Mouse (Mus musculus) right cerebral cortex, adult 18-20 months (tissue): ENCODE data around the gene Gm20388.
A peak's percentile ranks its signal among the peaks of the same experiment; 100 is the strongest.
"Not testable (repeated sequence)": the region's sequence is repeated elsewhere in the genome, so short reads cannot be mapped to it uniquely, and the experiment has no call there.

Experiments used
- DNase-seq: peaks from one replicate; pipeline ENCODE4 v3.0.0; 2022; ENCODE audit warnings: mixed read lengths

Gm20388 gene

GRCm38 (mm10) chr8:121398724-121399123, 1488.1 kb downstream of the Gm20388 start:
- no peak for DNase-seq

GRCm38 (mm10) chr8:121399173-121399572, 1488.5 kb downstream of the Gm20388 start:
- no peak for DNase-seq

- DNase-seq, result no peak
Observed at GRCm38 (mm10) chr8:121400581-121400980, 1489.9 kb downstream of the Gm20388 start.

- no peak for DNase-seq
Observed at GRCm38 (mm10) chr8:121403821-121404220, 1493.2 kb downstream of the Gm20388 start.

GRCm38 (mm10) chr8:121418081-121418480, 1507.4 kb downstream of the Gm20388 start:
- no peak for DNase-seq

- DNase-seq, result no peak
Observed at GRCm38 (mm10) chr8:121419551-121419950, 1508.9 kb downstream of the Gm20388 start.

- no peak for DNase-seq
Observed at GRCm38 (mm10) chr8:121421009-121421408, 1510.4 kb downstream of the Gm20388 start.

GRCm38 (mm10) chr8:121424080-121424479, 1513.4 kb downstream of the Gm20388 start:
- no peak for DNase-seq

- DNase-seq, result no peak
Observed at GRCm38 (mm10) chr8:121424600-121424999, 1514.0 kb downstream of the Gm20388 start.

- no peak for DNase-seq
Observed at GRCm38 (mm10) chr8:121431499-121431898, 1520.9 kb downstream of the Gm20388 start.

- peak; percentile 20 for DNase-seq
Observed at GRCm38 (mm10) chr8:121433466-121433865, 1522.8 kb downstream of the Gm20388 start.

GRCm38 (mm10) chr8:121436656-121437055, 1526.0 kb downstream of the Gm20388 start:
- DNase-seq, result no peak

- DNase-seq, result no peak
Observed at GRCm38 (mm10) chr8:121437506-121437905, 1526.9 kb downstream of the Gm20388 start.

GRCm38 (mm10) chr8:121438111-121438510, 1527.5 kb downstream of the Gm20388 start:
- no peak for DNase-seq

GRCm38 (mm10) chr8:121439351-121439750, 1528.7 kb downstream of the Gm20388 start:
- DNase-seq, result no peak

GRCm38 (mm10) chr8:121443361-121443760, 1532.7 kb downstream of the Gm20388 start:
- DNase-seq, result no peak

GRCm38 (mm10) chr8:121444521-121444920, 1533.9 kb downstream of the Gm20388 start:
- DNase-seq, result not testable (repeated sequence)

- peak; percentile 73 for DNase-seq
Observed at GRCm38 (mm10) chr8:121445027-121445471, 1534.4 kb downstream of the Gm20388 start.

- DNase-seq, result no peak
Observed at GRCm38 (mm10) chr8:121446133-121446532, 1535.5 kb downstream of the Gm20388 start.

- DNase-seq, result no peak
Observed at GRCm38 (mm10) chr8:121446862-121447261, 1536.2 kb downstream of the Gm20388 start.

GRCm38 (mm10) chr8:121450211-121450610, 1539.6 kb downstream of the Gm20388 start:
- DNase-seq, result no peak

- no peak for DNase-seq
Observed at GRCm38 (mm10) chr8:121451404-121452076, 1540.9 kb downstream of the Gm20388 start.

- no peak for DNase-seq
Observed at GRCm38 (mm10) chr8:121454737-121455136, 1544.1 kb downstream of the Gm20388 start.

- no peak for DNase-seq
Observed at GRCm38 (mm10) chr8:121461192-121461591, 1550.6 kb downstream of the Gm20388 start.

- DNase-seq, result no peak
Observed at GRCm38 (mm10) chr8:121462092-121462491, 1551.5 kb downstream of the Gm20388 start.
